In the genomic region with DNA sequence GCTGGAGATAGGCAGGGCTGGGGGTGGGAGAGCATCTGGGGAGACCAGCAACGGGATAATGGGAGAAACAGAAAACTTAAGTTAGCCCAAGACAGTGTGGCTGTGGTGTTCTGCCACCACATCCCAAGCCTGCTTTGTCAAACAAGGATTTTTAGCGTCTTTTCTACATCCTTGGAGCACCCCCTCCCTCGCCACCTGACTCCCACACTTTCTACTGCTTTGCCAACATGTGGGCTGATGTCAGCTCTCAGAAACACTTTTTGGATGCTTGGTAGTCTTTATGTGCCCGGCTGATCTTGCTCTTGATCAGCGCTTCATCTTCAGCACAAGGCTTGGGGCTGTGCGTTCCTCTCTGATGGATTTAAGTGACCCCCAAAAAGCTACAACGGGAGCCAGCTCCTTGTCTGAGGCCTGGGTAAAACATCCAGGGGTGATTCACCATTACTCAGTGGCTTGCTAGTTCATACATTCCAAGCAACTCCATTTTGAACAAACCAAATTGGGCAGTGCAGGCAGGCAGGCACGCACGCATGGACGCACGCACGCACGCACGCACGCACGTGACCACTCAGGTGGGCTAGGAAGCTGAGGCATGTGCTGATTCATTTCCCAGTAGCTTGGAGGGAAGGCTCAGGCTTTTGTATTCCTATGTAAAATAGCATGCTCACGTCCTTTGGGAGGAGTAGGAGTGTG, we compare ENCODE assay signal across 11 mouse cellular contexts.
DNase-seq lines count a peak whose midpoint lies in the region; ATAC-seq and TF ChIP-seq lines count a peak whose summit lies in the region.
"Had no signal": no experiment of that assay in that cellular context is flagged by ENCODE, and none has a peak within 500 bp of the region (broad histone marks: within the 10 kb centered on the region; RNA-seq: fewer than 3 reads in every experiment).

No protein-coding gene starts in this region.

- CTCF ChIA-PET in Patski (lab: Charles Lee): interaction anchor here (2.4 kb wide), 1 partner anchor 19 kb away, joined by 7 read pairs; no protein-coding TSS in a partner anchor

- no peak overlapping the region for H3K4me3 ChIP-seq in hindbrain, embryonic 10.5 days
- no peak overlapping the region for H3K4me3 ChIP-seq in hindbrain, embryonic 11.5 days (ENCODE audit: low read depth, low read length)
- no peak overlapping the region for H3K4me3 ChIP-seq in midbrain, embryonic 15.5 days
- H3K4me3 ChIP-seq: embryonic facial prominence, embryonic 13.5 days; neural tube, embryonic 12.5 days had no signal

- no peak for TF ChIP-seq CTCF in Patski (IDR thresholded peaks at IDR 0.05)

- ATAC-seq in hindbrain, embryonic 11.5 days (ENCODE audit: low FRiP score): no peak
- ATAC-seq in Patski: peak; percentile 46
- 0 out of 2 replicates have a peak, but pooled peaks have one; percentile 19 for ATAC-seq in midbrain, embryonic 15.5 days (replicated peaks)

- no peak overlapping the region for H3K4me2 ChIP-seq in hindbrain, embryonic 11.5 days (replicated peaks; ENCODE audit: low read depth, low read length)
- no peak overlapping the region; the same call in 1 of the 2 replicates for H3K4me2 ChIP-seq in midbrain, embryonic 15.5 days
- H3K4me2 ChIP-seq: embryonic facial prominence, embryonic 13.5 days; neural tube, embryonic 12.5 days had no signal

- in situ Hi-C loops in Patski (cut with MboI; ENCODE audit: low pct_unique_long_range_greater_than_20kb): no loop called here

- peak overlapping the region; percentile 40; the same call in 1 of the 2 replicates for H3K27ac ChIP-seq in hindbrain, embryonic 10.5 days
- no peak overlapping the region for H3K27ac ChIP-seq in hindbrain, embryonic 11.5 days (ENCODE audit: low read depth, low read length)
- peak overlapping the region; percentile 39 for H3K27ac ChIP-seq in midbrain, embryonic 15.5 days
- H3K27ac ChIP-seq: embryonic facial prominence, embryonic 13.5 days; neural tube, embryonic 12.5 days had no signal

- no peaks in the 10 kb centered on the region for H3K36me3 ChIP-seq in hindbrain, embryonic 10.5 days
- no peaks in the 10 kb centered on the region for H3K36me3 ChIP-seq in hindbrain, embryonic 11.5 days (ENCODE audit: control insufficient read depth, insufficient read depth, low read length)
- no peaks in the 10 kb centered on the region for H3K36me3 ChIP-seq in midbrain, embryonic 15.5 days (replicated peaks)
- H3K36me3 ChIP-seq: embryonic facial prominence, embryonic 13.5 days; neural tube, embryonic 12.5 days had no signal

- H3K9ac ChIP-seq in hindbrain, embryonic 11.5 days (ENCODE audit: low read depth, low read length): no peak overlapping the region
- H3K9ac ChIP-seq in midbrain, embryonic 15.5 days: no peak overlapping the region
- H3K9ac ChIP-seq: embryonic facial prominence, embryonic 13.5 days; neural tube, embryonic 12.5 days had no signal

- no peak for DNase-seq in hindbrain, embryonic 10.5 days (ENCODE audit: low spot score)
- DNase-seq in hindbrain, embryonic 11.5 days (ENCODE audit: low spot score): no peak
- peak; percentile 2 for DNase-seq in Patski (ENCODE audit: low read depth, low spot score)
- DNase-seq in frontal cortex, postnatal 14 days (ENCODE audit: low spot score in 2 of 2): peak; percentile 22 to 40
- no peak for DNase-seq in urinary bladder, postnatal 10 days (ENCODE audit: low spot score)
- DNase-seq in cerebellum, adult 8-10 months: no peak
- DNase-seq in kidney, postnatal 10 days: no peak
- DNase-seq: B cell, adult 2 months had no signal

- 87% methylated on average over 17 of the region's 17 CpGs for WGBS in hindbrain, embryonic 10.5 days
- WGBS in hindbrain, embryonic 11.5 days: 85% methylated on average over 17 of the region's 17 CpGs
- WGBS in midbrain, embryonic 15.5 days: 74% methylated on average over 17 of the region's 17 CpGs

- no peaks in the 10 kb centered on the region for H3K27me3 ChIP-seq in hindbrain, embryonic 10.5 days (ENCODE audit: insufficient read depth, poor library complexity, severe bottlenecking)
- H3K27me3 ChIP-seq in hindbrain, embryonic 11.5 days (ENCODE audit: control insufficient read depth, insufficient read depth, low read length): no peaks in the 10 kb centered on the region
- no peaks in the 10 kb centered on the region for H3K27me3 ChIP-seq in Patski
- H3K27me3 ChIP-seq in midbrain, embryonic 15.5 days (replicated peaks): no peaks in the 10 kb centered on the region
- H3K27me3 ChIP-seq: embryonic facial prominence, embryonic 13.5 days; neural tube, embryonic 12.5 days had no signal

- H3K4me1 ChIP-seq in hindbrain, embryonic 10.5 days (replicated peaks): peaks cover 25% of the 10 kb centered on the region
- H3K4me1 ChIP-seq in hindbrain, embryonic 11.5 days (replicated peaks; ENCODE audit: control insufficient read depth, insufficient read depth, low read length): no peaks in the 10 kb centered on the region; the same call in 1 of the 2 replicates
- H3K4me1 ChIP-seq in midbrain, embryonic 15.5 days: peaks cover 27% of the 10 kb centered on the region

- H3K9me3 ChIP-seq in hindbrain, embryonic 10.5 days: no peaks in the 10 kb centered on the region
- H3K9me3 ChIP-seq in hindbrain, embryonic 11.5 days (ENCODE audit: control insufficient read depth, low read length): no peaks in the 10 kb centered on the region
- H3K9me3 ChIP-seq in midbrain, embryonic 15.5 days: no peaks in the 10 kb centered on the region
- H3K9me3 ChIP-seq: embryonic facial prominence, embryonic 13.5 days; neural tube, embryonic 12.5 days had no signal

- POLR2A ChIA-PET in Patski (lab: Charles Lee): no interaction called here

Comparison
In these comparisons a context has a peak if more than half of its experiments do, and no peak if none do; other contexts are left out.
1. DNase-seq: peak in Patski (single experiment) and frontal cortex, postnatal 14 days (2 of 2); none in hindbrain, embryonic 10.5 days (single experiment), hindbrain, embryonic 11.5 days (single experiment), urinary bladder, postnatal 10 days (single experiment), cerebellum, adult 8-10 months (single experiment) and kidney, postnatal 10 days (single experiment).